Mouse (Mus musculus) lung, postnatal 0 days (tissue): ENCODE data around the gene Klhl29.

Source experiments
- CTCF ChIP-seq: IDR thresholded peaks from 2 replicates; pipeline ENCODE4 v1.5.1; 2016; ENCODE audit warnings: antibody characterized with exemption, mild to moderate bottlenecking
- EP300 ChIP-seq: IDR thresholded peaks from 2 replicates; pipeline ENCODE4 v1.6.1; 2016; ENCODE audit warnings: antibody characterized with exemption, mild to moderate bottlenecking, control low read depth

DNA sequence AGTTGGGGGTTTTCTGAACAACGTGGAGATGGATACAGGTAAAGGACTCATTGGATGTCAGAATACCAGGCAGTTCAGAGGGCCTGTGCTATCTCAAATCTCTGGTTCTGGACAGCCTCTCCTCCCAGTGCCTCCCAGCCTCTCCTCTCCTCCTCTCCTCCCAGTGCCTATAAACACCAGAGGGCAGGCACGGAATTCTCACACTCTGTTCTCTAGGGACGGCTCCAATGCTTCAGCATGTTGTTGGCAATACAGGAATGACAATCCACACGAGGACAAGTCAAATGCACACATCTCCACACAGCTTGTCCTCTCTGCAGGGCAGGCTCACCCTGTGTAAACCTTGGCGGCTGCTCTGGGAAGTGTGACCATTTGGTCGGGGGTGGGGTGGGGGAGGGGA, 128.0 kb downstream of the Klhl29 start:
- TF ChIP-seq EP300 (no peak), CTCF (peak; percentile 56)
